Comparison of ENCODE assay signal across 8 mouse cellular contexts in genomic region chr2:90885218-90886041, GRCm38 (mm10). TPM values are rescaled to one million over a fixed set of nuclear protein-coding genes. Genes with fewer than 3 reads are reported as not detected.
DNase-seq lines count a peak whose midpoint lies in the region; ATAC-seq and TF ChIP-seq lines count a peak whose summit lies in the region.

TSS of gene C1qtnf4 (plus strand) at chr2:90885860.

- no peaks in the 10 kb centered on the region for H3K9me3 ChIP-seq in embryonic facial prominence, embryonic 12.5 days
- no peaks in the 10 kb centered on the region for H3K9me3 ChIP-seq in intestine, embryonic 14.5 days (ENCODE audit: control insufficient read depth, low read length)
- H3K9me3 ChIP-seq in limb, embryonic 15.5 days = no peaks in the 10 kb centered on the region

- no peak for TF ChIP-seq EP300 in heart, adult 2 months (IDR thresholded peaks at IDR 0.05; ENCODE audit: insufficient read depth, low read depth, low read length)

- no peaks in the 10 kb centered on the region for H3K79me2 ChIP-seq in heart, adult 2 months (replicated peaks; ENCODE audit: control insufficient read depth, insufficient read depth, low read length)

- TF ChIP-seq POLR2A in heart, adult 2 months (IDR thresholded peaks at IDR 0.05; ENCODE audit: insufficient read depth, low read depth, low read length) = no peak

- H3K4me2 ChIP-seq in embryonic facial prominence, embryonic 12.5 days (replicated peaks) = peak within 1 kb of the TSS; percentile 84
- H3K4me2 ChIP-seq in intestine, embryonic 14.5 days (ENCODE audit: low read length) = peak within 1 kb of the TSS; percentile 77
- peak within 1 kb of the TSS; percentile 92 for H3K4me2 ChIP-seq in limb, embryonic 15.5 days

- no peaks in the 10 kb centered on the region for H3K36me3 ChIP-seq in heart, adult 2 months (ENCODE audit: control insufficient read depth, insufficient read depth, low read length)
- H3K36me3 ChIP-seq in embryonic facial prominence, embryonic 12.5 days = no peaks in the 10 kb centered on the region
- no peaks in the 10 kb centered on the region for H3K36me3 ChIP-seq in intestine, embryonic 14.5 days (ENCODE audit: control insufficient read depth, insufficient read depth, low read length)
- no peaks in the 10 kb centered on the region for H3K36me3 ChIP-seq in limb, embryonic 15.5 days

- H3K27me3 ChIP-seq in heart, adult 2 months (ENCODE audit: control insufficient read depth, insufficient read depth, low read length) = peaks cover 7% of the 10 kb centered on the region; the same call in 1 of the 2 replicates
- peaks cover 62% of the 10 kb centered on the region for H3K27me3 ChIP-seq in embryonic facial prominence, embryonic 12.5 days
- H3K27me3 ChIP-seq in intestine, embryonic 14.5 days (replicated peaks; ENCODE audit: control insufficient read depth, insufficient read depth, low read length) = peaks cover 38% of the 10 kb centered on the region
- peaks cover 42% of the 10 kb centered on the region for H3K27me3 ChIP-seq in limb, embryonic 15.5 days

- no peak for DNase-seq in heart, adult 2 months
- no peak for DNase-seq in heart, adult 11 months
- DNase-seq in ZHBTc4 (ENCODE audit: low read depth, low spot score) = peak; percentile 28
- peak; percentile 71 for DNase-seq in intestine, embryonic 14.5 days (ENCODE audit: low spot score)
- DNase-seq in right cerebral cortex, postnatal 25 days = peak; percentile 74
- no peak for DNase-seq in thymus, postnatal 14 days

- intact Hi-C loops in heart, adult 2 months (cut with DNase I) = no loop called here

- H3K27ac ChIP-seq in heart, adult 2 months = no peak within 1 kb of the TSS
- no peak within 1 kb of the TSS for H3K27ac ChIP-seq in embryonic facial prominence, embryonic 12.5 days
- no peak within 1 kb of the TSS for H3K27ac ChIP-seq in intestine, embryonic 14.5 days (ENCODE audit: low read depth)
- no peak within 1 kb of the TSS for H3K27ac ChIP-seq in limb, embryonic 15.5 days

- no peaks in the 10 kb centered on the region for H3K4me1 ChIP-seq in heart, adult 2 months (ENCODE audit: control insufficient read depth, insufficient read depth, low read length)
- 0 out of 2 replicates have a peak, but pooled peaks cover 7% of the 10 kb centered on the region for H3K4me1 ChIP-seq in embryonic facial prominence, embryonic 12.5 days
- H3K4me1 ChIP-seq in intestine, embryonic 14.5 days (replicated peaks; ENCODE audit: control insufficient read depth, insufficient read depth, low read length) = 0 out of 2 replicates have a peak, but pooled peaks cover 3% of the 10 kb centered on the region
- peaks cover 31% of the 10 kb centered on the region for H3K4me1 ChIP-seq in limb, embryonic 15.5 days

- 5% methylated on average over 45 of the region's 45 CpGs for WGBS in heart, adult 2 months
- under 1% methylated on average over 45 of the region's 45 CpGs for WGBS in embryonic facial prominence, embryonic 12.5 days
- WGBS in intestine, embryonic 14.5 days = 1% methylated on average over 44 of the region's 45 CpGs
- WGBS in limb, embryonic 15.5 days = 2% methylated on average over 45 of the region's 45 CpGs

- H3K4me3 ChIP-seq in heart, adult 2 months = peak within 1 kb of the TSS; percentile 28
- peak within 1 kb of the TSS; percentile 52 for H3K4me3 ChIP-seq in embryonic facial prominence, embryonic 12.5 days
- peak within 1 kb of the TSS; percentile 51 for H3K4me3 ChIP-seq in intestine, embryonic 14.5 days (ENCODE audit: low read depth, low read length)
- peak within 1 kb of the TSS; percentile 56 for H3K4me3 ChIP-seq in limb, embryonic 15.5 days

- TF ChIP-seq CTCF in heart, adult 2 months (IDR thresholded peaks at IDR 0.05) = no peak

- H3K9ac ChIP-seq in heart, adult 2 months (ENCODE audit: low read depth, low read length) = peak within 1 kb of the TSS; percentile 40
- H3K9ac ChIP-seq in embryonic facial prominence, embryonic 12.5 days = peak within 1 kb of the TSS; percentile 57
- H3K9ac ChIP-seq in intestine, embryonic 14.5 days (ENCODE audit: low read length) = peak within 1 kb of the TSS; percentile 60
- peak within 1 kb of the TSS; percentile 56 for H3K9ac ChIP-seq in limb, embryonic 15.5 days

- peak; percentile 57 for ATAC-seq in embryonic facial prominence, embryonic 12.5 days (ENCODE audit: insufficient number of reproducible peaks, insufficient read depth, low FRiP score, low TSS enrichment)
- peak; percentile 36; the same call in 1 of the 2 replicates for ATAC-seq in intestine, embryonic 14.5 days (replicated peaks; ENCODE audit: low FRiP score, low TSS enrichment, low read depth)
- no peak; the same call in 1 of the 2 replicates for ATAC-seq in limb, embryonic 15.5 days (ENCODE audit: insufficient number of reproducible peaks, low FRiP score, low TSS enrichment, low read depth)

RNA-seq across cellular contexts. Expression of gene C1qtnf4, which starts in this region (rescaled TPM):
- total RNA-seq in heart, adult 2 months (2021) = 1 to 10 TPM; 4.2 to 4.4 TPM
- polyA plus RNA-seq in heart, adult 2 months (2012; rRNA removed) = 6.4 and 8.4 TPM in 2 replicates
- polyA plus RNA-seq in embryonic facial prominence, embryonic 12.5 days (2016; fragmentation: Nextera tagmentation; extraction: Ambion mirVana) = 21.8 and 25.9 TPM in 2 replicates
- polyA plus RNA-seq in intestine, embryonic 14.5 days (2014; fragmentation: Nextera tagmentation; extraction: Ambion mirVana) = 9.6 and 11.3 TPM in 2 replicates
- polyA plus RNA-seq in limb, embryonic 15.5 days (2015; fragmentation: Nextera tagmentation; extraction: Ambion mirVana) = 18.9 and 25.6 TPM in 2 replicates

Comparison
In these comparisons a context has a peak if more than half of its experiments do, and no peak if none do; other contexts are left out.
1. DNase-seq: peak in ZHBTc4 (single experiment), intestine, embryonic 14.5 days (single experiment) and right cerebral cortex, postnatal 25 days (single experiment); none in heart, adult 2 months (0 of 2), heart, adult 11 months (single experiment) and thymus, postnatal 14 days (single experiment).
2. Peak in every context shown above with its lines, with median percentiles within 50 percentile points of each other: H3K4me3 ChIP-seq, H3K9ac ChIP-seq and H3K4me2 ChIP-seq.